Mouse (Mus musculus): ENCODE data around the gene Ak6.
A peak's percentile ranks its signal among the peaks of the same experiment; 100 is the strongest.

Gene Ak6

DNA sequence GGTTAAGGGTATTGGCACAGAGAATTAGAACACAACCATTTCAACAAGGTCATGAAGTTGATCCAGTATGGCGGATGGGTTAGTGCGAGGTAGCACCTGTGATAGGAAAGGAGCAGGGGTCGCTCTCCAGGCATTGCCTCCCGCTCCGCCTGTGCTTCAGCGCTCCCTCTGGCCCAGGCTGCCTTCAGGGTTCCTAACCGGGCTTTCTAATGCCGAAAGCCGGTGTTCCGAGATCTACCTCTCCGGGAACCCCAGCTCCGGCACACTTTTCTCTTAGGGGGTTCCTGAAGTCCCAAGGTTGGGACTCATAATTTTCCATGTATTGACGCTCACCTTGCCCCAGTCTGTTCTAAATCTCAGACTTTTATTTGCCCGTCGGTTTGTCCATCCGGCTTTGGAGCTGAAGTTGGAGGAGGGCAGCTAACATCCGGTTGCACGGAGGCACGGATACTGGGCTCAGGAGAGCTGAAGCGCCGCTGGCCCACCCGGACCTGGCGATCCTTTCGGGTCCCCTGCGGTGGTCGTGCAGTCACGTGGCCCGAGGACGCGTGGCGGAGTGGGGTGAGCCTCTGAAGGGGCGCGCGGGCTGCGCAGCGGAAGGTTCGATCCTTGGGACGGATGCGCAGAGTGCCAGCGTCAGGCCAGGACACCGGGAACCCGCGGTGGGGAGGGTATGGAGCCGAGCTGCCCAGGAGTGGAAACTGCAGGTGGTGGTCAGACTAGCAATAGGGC, 18.7 kb downstream of the Ak6 start, which contains the start of gene Ccdc125:
TSS of gene Ccdc125 (plus strand) at position 427 of the 732 bp plus-strand sequence.
- peak; percentile 27 for DNase-seq (ENCODE audit: low spot score)

DNA sequence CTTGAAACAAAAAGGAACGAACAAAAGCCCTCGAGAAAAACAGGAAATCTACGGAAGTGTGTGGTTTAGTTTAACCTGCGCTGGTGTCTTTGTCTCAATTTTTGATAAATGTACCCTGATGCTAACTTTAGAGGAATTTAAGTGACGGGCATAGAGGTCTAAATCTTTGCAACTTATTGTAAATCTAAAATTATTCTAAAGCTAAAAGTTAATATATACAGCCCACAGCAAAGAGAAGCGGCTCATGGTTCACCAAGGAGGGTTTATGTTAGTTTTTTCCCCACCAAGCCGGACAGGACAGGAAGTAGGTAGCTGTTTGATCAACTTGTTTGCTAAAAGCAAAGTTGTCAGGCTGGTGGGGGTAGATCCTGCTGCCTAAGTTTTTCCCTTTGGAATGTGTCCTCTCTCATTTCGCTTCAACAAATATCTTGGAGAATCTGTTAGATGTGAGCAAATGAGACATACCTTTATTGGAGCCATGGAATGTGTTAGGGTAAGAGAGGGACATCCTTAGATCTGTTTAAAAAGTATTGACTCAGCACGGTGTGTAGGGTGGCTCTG, 19.5 kb downstream of the Ak6 start:
- no peak for DNase-seq (ENCODE audit: low spot score)

DNA sequence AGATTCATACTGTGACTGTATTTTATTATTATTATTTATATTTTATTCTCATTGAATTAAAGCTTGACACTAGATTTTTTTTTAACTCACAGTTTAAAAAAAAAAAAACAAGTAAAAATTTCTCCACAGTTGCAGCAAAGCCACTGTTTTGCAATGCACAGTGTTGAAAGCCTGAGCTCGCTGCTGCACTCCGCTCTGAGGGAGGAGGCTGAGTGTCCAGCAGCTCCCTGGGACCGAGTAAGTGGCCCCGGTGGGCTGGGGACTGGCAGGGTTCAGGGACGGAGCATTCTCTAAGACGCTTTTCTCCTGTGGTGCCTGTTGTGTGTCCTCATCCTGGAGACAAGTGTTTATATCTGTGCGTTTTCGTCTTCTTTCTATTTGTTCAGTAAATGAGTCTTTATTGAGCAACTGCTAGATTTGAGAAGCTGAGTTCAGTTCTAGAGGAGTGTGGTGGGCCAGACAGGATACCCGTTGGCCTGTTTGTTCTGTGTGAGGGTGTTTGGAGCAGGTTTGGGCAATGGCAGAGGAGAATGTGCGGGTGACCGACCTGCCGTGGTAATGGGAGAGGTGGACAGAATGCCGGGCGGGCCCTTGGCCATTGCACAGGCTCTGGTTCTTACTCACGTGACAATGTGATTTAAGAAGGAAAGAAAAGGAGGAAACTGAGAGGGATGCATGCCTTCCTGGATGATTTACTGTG, 25.3 kb downstream of the Ak6 start:
- no peak for DNase-seq (ENCODE audit: low spot score)

DNA sequence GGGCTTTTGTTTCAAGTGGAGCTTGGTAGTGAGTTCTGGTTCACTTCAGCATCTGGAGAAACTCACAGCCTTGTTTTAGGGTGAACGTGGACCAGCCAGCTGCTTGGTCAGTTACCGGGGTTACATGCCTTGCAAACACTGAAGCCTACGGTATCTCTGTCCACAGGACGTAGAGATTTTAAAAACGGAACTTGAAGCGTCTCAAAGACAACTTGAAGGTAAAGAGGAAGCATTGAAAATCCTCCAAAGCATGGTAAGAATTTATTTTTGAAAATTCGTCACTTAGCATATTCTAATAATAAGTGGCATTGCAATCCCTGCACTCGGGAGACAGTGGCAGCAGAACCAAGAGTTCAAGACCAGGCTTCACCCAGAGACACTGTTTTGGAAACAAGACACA, 30.8 kb downstream of the Ak6 start:
- no peak for DNase-seq (ENCODE audit: low spot score)

DNA sequence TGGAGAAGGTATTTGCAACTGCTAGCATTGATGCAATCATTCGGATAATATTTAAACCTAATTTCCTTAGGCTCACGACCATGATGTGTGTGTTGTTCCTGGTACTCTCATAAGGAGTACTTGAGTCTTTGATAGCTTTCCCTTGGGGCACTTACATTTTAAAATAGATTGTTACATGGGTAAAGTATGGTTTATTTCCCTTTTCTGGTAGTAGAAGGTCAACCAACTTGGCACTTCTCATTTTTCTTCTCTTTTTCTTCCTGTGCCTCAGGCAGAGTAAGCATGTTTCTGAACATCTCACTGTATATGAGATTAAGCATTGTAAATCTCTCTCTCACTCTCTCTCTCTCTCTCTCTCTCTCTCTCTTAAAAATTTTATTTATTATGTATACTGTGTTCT, 32.1 kb downstream of the Ak6 start:
- no peak for DNase-seq (ENCODE audit: low spot score)

DNA sequence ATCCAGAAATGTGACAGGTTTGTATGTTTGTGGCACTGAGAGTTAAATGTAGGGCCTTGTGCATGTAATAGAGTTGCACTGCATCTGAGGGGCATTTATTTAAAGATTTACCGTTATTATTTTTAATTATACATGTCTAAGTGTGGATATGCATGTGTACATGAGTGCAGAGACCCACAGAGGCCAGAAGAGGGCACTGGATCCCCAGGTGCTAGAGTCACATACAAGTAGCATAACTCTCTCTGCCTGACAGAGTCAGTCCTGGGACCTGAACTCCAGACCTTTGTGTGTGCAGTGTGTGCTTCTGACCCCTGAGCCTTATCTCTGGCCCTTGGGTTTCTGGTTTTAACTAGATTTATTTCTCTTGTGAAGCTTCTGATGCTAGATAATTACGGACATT, 33.6 kb downstream of the Ak6 start:
- no peak for DNase-seq (ENCODE audit: low spot score)

DNA sequence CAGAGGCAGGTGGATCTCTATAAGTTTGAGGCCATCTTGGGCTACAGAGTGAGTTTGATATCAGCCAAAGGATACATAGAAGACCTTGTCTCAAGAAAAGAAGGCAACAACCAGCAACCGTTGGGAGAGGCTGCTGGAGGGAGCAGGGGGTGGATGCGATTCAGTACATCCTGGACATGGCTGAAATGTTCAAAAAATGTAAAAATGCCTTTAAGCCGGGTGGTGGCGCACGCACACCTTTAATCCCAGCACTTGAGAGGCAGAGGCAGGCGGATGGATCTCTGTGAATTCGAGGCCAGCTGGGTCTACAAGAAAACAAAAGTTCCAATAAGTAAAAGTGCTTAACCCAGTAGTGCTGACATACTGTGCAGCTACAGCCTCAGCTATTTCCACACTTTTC, 36.7 kb downstream of the Ak6 start:
- DNase-seq (ENCODE audit: low spot score): no peak

DNA sequence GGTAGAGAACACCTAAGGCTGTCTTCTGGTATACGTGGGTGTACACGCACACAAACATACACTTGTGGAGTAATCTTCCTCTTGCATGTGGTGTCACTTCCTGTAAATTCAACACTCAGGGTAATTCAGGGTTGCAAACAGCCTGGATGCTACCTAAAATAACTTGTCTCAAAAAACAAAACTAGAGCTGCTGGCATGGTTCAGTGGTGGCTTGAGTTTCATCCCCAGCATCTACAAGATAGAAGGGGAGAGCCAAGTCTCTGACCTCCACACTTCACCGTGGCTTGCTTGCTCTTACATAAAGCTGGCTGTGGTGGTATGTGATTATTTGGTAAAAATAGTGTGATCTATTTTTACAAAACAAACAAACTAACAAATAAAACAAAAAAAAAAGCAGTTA, 46.8 kb downstream of the Ak6 start:
- DNase-seq (ENCODE audit: low spot score): no peak

DNA sequence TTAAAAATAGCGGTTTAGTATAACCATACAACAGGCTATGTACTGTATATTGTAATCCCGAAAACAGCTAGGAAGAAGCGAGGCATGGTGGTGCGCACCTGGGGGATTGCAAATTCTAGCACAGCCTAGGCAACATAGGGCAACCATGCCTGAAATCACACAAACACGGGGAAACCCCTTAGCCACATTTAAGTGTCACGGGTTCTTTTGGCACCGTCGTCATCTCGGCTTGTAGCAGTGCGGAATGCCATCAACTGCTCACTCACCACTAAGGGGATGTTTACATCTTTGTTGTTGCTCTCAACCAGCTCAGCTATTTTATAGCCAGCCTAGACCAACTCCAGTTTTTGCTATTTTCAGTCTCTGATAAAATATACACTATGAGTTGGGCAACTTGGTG, 48.1 kb downstream of the Ak6 start:
- DNase-seq (ENCODE audit: low spot score): no peak

DNA sequence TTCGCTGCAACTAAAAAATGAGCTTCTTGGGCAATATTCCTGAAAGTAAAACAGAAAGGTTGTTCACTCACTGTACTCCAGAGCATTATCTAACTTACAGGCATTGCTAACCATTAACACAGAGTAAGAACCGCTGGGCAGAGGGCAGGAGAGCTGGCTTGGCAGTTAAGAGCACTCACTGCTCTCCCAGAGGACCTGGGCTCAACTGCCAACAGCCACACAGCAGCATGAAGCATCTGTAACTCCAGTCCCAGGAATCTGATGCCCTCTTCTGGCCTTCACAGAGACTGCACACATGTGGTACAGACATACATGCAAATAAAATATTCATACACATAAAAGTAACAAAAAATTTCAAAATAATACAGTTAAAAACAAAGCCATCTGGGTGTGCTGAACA, 52.7 kb downstream of the Ak6 start:
- no peak for DNase-seq (ENCODE audit: low spot score)

DNA sequence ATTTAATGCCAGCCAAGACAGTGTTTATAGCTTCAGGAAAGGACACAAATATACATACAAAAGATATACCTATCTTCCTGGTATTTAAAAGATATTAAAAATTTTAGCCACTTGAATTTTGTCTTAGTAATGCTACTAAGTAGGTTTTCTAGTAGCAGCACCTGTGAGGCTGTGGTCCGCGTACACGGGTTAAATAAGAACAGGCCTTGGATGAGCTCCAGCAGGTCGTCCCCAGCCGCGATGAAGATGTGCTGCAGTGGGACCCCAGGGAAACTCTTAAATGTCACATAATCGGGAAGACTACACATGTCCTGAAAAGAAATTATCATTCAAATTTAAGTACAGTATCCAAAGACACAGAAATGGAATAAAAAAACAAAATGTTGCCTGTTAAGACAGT, 55.4 kb downstream of the Ak6 start:
- DNase-seq (ENCODE audit: low spot score): no peak

DNA sequence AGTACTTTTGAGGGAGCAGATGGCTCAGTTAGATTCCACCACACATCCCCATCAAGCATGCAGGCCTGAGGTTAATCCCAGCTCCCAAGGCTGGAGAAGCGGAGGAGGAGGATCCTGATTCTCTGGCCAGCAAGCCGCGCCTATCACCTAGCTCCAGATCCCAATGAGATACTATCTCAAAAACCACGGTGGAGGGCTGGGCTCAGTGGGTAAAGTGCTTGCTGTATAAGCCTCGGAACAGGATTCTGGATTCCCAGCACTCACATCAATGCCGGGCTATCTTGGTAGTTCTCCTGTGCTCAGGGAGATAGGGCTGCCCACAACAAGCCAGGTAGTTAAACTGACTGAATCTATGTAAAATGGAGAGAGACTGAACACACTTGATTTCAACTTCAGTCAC, 64.7 kb downstream of the Ak6 start:
- no peak for DNase-seq (ENCODE audit: low spot score)

All from urinary bladder, postnatal 25 days (tissue).